Mouse (Mus musculus) heart, adult 2 months (tissue): ENCODE results near the gene Rpl13a.

Experiments used
- CTCF ChIP-seq: fragments of 200-600 bp; IDR thresholded peaks from 2 replicates; pipeline ENCODE4 v1.8.1; 2022; ENCODE audit warnings: antibody characterized with exemption, mild to moderate bottlenecking, moderate library complexity
- EP300 ChIP-seq: fragments of 200-500 bp; IDR thresholded peaks from 2 replicates; pipeline ENCODE4 v1.6.1; 2011; ENCODE audit warnings: low read depth, low read length, control low read depth; ENCODE audit not compliant: insufficient read depth
- POLR2A ChIP-seq: fragments of 200-500 bp; IDR thresholded peaks from 2 replicates; pipeline ENCODE4 v1.6.1; 2011; ENCODE audit warnings: mild to moderate bottlenecking, low read depth, low read length, control low read depth; ENCODE audit not compliant: insufficient read depth

GRCm38 (mm10) chr7:45154993-45155514 is 26.5 kb upstream of the Rpl13a start:
- peak; percentile 66 for TF ChIP-seq CTCF
- no peak for TF ChIP-seq EP300
- TF ChIP-seq POLR2A: no peak
